Mouse (Mus musculus): Measurements from ENCODE around the gene Nt5c3.

Nt5c3 gene

DNA sequence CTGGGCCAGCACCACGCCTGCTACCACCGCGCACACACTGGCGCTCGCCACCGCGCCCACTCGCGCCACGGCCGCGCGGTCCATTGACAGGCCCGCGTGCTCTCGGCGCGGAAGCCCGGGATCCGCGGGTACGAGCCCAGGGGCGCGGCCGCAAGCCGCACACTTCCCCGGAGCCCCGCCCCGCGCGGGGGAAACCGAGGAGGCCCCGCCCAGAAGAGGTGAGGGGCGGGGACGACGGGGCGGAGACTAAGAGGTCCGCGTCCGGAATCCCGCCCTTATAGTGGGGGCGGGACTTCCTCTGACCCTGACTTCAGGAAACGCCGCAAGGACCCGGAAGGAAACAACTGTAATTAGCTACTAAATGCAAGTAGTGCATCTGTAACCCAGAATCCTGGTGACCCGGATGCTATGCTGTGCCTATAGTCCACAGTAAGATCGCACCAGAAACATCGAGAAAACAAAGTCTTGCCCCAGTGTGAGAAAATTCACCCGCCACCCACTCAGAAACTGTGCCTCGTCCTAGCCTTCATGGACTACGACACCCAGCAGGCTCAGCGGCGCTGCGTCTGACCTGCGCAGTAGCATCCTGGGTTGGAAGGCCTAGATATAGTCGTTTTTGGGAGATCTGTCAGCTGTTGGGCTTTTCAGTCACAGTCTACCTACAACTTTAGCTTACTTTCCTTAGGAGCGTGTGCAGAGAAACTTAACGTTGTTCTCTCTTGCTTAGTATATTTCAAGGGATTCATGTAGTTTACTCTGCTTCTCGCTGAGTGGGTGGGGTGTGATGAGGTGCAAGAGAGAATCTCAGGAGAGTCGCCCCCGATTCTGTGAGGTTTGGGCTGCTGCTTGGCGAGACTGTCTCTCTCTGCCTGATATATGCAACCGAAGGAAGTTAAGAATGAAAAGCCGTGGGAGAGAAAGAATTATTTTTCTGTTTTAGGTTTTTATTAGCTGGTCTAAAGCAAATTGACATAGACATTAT, at the start of gene Nt5c3, which contains the start of gene Vmn1r4:
Nt5c3 (minus strand) TSS at position 207 of the 982 bp plus-strand sequence.
Vmn1r4 (plus strand) TSS at position 290 of the 982 bp plus-strand sequence.
- peak; percentile 88 for DNase-seq

DNA sequence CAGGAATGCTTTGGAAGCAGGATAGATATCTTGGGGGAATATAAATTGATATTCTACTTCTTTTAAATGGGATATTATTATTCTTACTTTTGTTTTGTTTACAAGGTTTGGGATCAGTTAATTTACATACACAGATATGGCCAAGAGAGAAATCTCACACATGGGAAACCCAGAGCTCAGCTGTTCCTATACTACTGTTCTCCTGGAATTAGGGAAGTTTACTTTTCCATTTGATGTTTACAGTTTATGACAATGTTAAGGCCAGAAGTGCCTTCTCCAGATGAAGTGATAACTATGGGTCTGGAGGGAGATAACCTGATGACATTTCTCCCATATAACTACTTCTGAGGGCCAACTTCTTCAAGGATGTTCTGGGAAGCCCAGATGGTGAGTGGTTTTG, 46.2 kb upstream of the Nt5c3 start, which contains the start of gene Vmn1r5:
Vmn1r5 (plus strand) TSS at position 301 of the 400 bp plus-strand sequence.
- DNase-seq, result no peak

DNA sequence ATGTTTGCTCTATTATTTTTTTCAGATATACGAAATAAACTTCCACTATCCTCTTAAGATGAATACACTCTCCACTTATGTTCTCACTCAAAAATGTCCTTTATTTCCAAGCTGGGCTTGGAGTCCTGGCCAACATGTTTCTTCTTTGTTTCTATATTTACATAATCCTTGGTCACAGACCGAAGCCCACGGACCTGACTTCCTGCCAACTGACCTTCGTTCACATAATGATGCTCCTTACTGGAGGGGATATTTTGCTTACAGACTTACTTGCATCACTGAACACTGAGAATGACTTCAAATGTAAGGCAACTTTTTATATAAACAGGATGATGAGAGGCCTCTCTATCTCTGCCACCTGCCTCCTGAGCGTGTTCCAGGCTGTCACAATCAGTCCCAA, 32.7 kb upstream of the Nt5c3 start:
- no peak for DNase-seq

DNA sequence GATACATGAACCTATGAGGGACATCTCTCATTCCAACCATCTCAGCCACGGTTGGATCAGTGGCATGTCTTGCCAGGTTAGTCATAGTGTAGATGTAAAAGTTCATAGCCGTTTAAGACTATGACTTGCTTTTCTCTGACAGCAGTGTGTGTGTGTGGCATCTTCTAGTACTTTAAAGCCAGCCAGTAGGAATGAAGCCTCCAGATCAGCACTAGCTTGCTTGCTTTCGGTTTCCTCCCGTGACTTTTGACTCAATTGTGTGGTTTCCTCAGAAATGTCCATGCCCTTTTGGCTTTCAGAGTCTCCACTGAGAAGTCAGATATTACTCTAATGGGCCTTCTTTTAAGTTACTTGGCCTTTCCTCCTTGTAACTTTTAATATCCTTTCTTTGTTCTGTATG, 10.6 kb upstream of the Nt5c3 start:
- DNase-seq, result no peak

DNA sequence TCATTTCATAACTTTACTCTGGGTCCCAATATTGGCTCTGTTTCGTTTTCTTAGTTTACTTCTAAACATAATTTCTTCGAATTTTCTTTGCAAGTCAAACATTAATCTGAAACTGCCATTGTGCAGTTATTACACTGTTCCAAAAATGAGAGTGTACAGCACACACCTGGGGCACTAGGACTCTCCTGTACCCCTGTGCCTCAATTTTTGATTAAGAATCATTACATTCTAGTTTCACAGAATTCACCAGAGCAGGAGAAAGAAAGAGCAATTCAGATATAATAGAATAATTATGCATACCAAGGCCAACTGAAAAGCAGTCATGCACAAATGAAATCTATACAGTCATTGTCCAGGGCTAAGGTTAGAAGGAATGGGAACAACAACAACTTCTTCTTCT, 8.7 kb upstream of the Nt5c3 start:
- no peak for DNase-seq

DNA sequence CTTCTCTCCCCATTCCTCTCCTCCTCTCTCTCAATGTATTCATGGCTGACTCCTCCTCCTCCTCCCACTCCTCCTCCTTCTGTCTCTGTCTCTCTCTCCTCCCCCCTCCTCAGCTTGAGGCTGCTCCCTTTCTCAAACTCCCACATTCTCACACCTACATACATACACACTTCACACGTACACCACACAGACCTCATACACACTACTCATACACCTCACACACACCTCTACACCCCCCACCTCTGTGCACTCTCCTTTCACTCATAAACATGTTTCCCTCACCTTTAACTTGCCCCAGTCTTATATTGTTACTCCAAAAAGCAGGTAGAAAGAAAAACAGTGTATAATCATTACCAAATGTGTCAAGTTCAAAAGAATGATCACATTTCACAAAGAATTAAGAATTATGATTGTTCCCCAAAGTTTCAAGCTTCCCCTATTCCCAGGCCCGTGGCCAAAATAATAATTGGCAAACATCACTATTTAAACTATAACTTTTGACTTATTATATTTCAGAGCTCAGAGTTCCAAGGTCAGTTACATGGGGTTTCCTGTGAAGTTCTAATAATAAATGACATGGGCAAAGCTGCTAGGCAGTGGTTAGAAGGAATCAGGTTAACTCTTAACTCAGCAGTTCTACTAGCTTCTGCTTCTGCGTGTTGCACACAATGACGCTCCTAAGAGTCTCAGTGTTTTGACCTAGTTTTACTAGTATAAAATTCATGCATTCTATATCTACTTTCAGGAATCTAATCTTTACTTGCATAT, 8.1 kb upstream of the Nt5c3 start:
- DNase-seq, result no peak

DNA sequence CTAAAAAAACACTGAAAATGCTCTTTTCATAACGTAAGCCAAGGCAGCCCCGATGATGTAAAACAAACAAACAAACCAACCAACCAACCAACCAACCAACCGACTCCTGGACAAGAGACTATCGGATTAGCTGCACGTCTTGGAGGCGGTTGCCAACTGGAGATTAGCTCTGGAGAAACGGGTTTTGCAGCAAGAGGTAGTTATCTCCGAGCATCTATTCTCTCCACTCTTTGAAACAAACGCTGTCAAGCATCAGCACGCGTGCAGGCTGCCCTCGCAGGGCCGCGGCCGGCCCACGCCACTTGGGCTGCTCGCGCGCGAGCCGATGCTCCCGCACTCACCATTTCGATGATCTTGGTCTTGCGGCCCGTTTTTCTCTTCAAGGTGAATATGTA, 404 bp downstream of the Nt5c3 start:
- DNase-seq, result no peak

DNA sequence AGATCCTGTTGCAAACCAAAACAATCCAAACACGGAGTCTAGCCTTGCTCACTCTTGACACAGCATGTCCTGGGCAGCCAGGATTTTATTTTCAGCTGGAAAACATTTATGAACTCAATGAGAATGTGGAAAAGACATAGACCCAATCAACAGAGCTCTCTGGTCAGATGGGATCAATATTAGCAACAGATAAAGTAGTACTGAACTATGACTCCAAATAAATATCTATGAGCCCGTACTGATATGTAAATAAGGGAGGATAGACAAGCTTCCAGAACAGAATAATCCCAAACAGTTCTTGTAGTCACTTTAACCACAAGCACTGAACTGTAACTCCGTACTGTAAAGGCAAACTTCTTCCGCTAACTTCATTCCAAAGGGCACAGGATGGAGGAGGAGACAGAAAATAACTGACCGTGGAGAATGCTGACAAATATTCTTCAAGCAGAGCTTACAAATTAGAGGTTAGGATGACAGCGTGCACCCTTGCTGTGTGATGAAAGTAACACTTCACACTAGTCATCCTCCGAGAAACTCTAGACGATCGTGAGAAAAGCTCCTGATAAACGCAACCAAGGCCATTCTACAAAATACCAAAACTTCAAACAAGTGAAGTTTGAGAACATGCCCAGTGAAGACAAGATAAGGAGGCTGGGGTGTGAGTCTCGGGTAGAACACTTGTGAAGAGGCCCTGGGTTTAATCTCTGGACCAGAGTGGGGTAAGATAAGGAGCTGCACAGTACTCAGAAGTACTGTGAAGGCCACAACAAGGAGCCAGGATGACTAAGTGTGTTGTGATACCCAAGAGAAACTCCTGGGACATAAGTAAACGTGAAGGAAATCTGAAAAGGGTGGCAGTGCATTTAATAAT, 3.3 kb downstream of the Nt5c3 start:
- no peak for DNase-seq

DNA sequence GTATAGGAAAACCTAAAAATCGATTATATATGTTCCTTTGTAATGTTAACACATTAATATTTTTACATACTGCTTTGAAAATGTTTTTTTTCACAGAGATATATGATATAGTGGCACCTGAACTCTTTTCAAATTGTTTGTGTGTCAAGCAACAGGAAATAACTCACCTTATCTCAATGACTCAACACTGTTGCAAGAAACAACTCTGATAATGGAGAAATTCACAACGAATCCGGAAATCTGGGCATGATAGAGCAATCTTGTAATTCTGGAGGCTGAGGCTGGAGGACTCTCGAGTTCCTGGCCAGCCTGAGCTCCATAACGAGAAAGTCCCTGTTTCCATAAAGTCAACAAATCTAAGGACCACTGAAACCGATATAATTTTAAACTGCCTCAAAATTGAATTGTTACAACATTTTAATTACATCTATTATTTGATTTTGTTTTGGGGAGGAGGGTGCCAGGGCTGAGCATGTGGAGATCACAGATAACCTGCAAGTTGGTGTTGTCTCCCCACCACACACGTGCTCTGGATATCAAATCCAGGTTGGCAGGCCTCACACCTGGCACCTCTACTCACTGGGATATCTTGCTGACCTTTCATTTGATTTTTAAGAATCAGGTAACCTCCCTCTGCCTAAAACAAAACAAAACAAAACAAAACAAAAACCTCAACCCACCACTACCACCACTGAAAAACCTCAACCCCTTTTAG, 4.2 kb downstream of the Nt5c3 start:
- DNase-seq, result no peak

DNA sequence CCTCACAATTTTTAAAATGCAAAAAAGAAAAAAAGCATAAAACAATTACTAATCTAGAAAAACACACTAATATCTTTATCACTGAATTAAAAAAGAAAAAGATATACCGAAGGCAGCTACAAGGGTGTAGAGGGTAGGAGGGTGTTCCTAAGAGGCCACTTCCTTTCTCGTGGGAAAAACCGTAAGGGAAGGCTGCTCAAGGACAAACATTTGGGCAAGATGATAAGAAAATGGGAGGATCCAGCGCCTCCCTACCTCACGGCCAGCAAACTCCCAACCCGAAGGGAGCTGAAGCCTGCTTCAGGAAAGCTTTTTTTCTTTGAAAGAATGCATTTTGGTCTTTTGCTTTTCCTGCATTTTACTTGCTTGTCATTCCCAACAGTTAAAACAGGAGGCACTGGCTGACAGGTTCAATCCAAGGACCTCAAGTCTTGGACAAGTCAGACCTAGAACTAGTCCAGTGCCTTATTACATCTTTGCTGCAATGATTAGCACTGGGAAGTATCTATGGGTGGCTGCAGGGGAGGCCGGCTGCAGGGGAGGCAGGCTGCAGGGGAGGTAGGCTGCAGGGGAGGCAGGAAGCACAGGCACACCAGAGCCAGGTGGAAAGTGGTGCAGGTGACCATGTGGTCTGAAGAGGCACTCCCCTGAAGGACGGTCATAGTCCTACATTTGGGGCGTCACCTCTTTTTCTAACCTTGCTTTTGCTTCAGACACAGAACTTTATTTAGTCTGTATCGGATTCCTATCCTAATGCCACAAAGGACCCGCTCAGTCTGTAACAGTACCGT, 6.0 kb downstream of the Nt5c3 start:
- DNase-seq, result no peak

DNA sequence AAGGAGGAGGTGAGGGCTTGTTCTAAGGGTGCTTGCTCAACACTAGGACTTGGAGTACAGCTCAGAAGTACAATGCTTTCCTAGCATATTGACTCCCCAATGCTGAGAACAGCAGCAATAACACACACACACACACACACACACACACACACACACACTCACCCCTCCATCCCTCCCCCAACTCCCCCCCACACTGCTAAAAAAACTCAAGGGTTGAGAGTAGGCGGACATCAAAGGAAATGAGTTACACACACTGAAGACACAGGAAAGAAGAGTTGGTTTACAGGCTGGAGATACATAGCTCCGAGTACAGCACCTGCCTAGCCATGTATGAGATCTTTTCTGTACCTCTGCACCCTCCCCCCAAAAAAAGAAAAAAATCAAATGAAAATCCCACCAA, 7.5 kb downstream of the Nt5c3 start:
- no peak for DNase-seq

DNA sequence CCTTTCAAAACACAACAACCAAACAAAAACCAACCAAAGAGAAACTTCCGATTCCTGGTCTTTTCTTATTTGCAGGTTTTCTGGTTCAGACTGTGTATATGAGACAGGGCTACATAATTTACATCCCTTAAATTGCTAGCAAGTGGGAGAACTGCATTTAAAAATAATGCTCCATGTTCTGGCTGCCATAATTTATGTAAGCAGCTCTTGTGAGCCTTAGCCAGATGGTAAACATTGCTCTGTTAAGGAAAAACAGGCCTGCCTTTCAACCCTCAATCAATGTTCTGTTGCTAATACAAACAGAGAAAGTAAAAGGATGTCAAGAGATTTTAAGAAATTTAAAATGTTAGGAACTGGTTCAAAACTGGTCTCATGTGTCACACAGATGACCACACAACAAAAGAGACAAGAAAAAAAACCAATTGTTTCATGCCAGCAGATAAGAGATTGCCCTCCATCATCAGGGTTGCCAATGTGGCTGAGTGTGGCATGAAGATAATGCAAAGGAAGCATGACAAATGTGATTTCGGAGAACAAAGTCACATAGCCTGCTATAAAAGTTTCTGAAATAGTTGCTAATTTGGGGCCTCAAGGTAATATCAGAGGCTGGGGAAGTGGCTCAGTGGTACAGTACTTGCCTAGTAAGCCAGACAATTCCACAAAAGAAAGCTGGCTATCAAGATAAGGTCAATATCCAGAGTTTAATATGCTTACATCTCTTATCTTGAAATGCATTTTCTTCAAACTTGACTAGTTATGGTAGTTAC, 10.5 kb downstream of the Nt5c3 start:
- DNase-seq, result no peak

DNA sequence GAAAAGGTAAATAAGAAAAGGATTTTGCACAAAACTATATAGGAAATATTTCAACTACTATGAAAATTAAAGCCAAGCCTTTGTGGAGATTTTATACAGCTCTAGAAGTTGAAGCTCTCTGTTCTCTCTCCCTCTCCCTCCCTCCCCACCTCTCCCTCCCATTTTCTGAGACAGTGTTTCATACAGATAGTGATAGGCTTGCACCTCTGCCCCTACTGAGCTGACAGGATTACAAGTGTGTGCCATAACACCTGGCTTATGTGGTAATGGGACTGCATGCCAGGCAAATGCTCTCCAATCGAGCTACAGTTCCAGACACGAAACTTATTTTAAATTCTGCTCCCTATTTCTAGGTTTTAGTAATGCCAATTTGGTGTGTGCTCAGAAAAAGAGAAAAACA, 12.8 kb downstream of the Nt5c3 start:
- no peak for DNase-seq

DNA sequence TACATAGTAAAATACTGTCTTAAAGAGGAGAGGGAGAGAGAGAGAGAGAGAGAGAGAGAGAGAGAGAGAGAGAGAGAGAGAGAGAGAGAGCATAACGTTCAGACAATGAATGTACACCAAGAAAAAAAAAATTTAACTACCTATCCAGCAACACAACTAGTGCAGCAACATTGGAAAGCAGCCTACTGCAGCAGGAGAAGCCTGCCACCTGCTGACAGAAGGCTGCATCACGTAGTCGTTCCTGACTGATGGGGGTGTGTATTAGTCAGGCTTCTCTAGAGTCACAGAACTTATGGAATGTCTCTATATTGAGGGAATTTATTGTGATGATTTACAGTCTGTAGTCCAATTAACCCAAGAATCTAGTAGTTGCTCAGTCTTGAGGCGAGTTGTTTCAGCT, 14.8 kb downstream of the Nt5c3 start:
- peak; percentile 53 for DNase-seq

DNA sequence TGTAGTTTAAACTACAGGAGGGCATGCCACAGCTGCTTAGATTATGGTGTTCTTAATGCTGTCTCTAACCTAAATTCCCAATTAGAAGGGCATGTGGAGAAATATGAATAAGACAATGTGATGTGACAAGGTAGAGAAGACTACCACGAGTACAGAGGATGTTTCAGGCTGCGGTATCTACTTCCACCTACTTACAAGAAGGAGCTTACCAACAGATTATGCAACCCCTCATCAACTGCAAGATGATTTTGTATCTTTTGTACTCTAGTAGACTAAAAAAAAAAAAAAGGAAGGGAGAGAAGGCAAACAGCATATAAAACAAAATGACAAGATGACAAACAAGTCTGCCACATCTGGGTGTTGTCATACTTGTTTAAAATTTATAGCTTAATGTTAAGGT, 15.3 kb downstream of the Nt5c3 start:
- DNase-seq, result no peak

DNA sequence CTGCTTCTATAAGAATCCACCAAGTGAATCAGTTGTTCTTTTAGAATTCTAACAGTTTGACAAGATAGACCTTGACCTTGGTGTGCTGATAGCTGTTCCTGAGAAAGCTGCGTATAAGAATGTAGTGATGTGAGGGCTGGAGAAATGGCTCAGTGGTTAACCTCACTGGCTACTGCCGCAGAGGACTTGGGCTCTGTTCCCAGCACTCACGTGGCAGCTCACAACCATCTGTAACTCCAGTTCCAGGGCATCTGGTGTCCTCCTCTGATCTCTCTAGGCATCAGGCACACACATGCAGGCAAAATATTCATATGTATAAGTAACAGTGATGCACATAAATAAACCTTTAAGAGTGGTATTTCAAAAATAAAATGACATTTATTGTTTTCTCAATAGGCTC, 15.8 kb downstream of the Nt5c3 start:
- DNase-seq, result peak; percentile 19

DNA sequence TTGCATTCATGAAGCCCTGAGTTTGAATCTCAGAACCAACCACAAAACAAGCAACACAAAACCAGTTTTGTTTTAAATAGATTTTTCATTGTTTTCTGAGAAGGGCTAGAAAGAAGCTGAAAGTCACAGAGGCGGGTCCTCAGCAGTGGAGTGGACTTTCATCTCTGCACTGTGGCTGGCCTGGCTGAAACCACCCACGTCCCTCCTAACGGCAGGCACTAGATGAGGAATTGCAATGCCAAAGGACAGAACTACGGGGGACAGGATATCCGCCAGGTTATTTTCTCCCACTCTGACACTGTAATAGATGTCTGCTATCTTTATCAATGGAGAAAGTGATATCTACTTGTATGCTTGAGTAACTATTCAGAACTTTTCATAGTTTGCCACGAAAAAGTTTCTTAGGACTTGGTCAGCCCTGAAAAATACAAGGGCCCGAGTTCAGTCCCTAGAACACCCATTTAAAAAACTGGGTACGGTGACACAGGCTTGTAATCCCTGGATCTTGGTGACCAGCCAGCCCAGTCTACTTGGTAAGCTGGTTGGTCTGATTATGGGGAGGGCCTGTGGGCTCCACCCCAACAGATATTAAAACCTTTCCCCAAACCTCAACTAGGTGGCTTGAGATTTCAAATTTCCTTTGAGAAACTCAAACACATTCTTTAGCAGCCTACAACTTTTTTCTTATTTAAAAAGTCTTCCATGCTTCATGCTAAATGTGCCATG, 17.4 kb downstream of the Nt5c3 start:
- no peak for DNase-seq

DNA sequence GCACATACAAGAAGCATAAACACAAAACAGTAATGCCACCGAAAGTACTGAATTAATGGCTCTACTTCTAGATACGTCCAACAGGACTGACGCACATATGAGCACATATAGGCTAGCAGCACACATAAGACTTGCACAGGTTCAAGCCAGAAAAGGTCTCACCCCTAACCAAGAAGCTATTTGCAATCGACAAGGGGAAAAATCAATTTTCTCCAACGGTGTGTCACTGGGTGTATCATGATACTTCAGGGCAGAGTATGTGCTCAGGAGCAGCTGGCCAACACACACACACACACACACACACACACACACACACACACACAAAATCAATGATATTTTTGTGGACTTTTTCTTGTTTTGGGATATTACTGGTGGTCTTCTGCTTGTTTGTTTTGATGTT, 18.2 kb downstream of the Nt5c3 start:
- DNase-seq, result no peak

DNA sequence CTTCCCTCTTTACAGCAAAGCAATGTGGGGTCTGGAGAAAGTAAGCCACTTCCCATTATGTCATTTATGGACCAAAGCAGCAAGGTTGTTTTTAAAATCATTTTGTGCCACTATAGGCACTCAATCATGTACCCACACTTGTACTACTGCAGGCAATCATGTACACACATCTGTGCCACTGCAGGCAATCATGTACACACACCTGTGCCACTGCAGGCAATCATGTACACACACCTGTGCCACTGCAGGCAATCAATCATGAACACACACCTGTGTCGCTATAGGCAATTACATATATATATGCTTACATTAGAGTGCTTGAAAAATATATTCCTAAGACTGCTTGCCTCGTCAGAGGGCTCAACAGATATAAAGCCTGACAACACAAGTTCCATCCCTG, 18.8 kb downstream of the Nt5c3 start:
- DNase-seq, result no peak

DNA sequence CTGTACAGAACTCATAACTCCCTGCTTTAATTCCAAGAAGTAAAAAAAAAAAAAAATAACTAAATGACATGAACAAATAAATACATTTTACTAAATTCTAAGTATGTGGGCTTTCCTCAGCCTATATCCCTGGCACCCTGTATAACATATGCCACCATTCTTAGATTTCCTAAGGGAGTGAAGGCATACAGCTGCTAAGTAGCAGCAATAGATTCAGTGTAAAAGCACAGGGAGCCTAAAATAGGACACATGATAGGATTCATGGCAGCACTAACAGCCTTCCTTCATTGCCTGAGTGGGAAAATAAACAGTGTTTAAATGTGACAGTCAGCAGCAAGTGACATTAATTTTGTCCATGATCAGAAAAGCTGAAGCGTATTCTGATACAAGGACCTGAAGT, 19.4 kb downstream of the Nt5c3 start:
- DNase-seq, result no peak

Data from right cerebral cortex, postnatal 4 days (tissue).